Mouse (Mus musculus): ENCODE measurements around the gene Foxj3. TPM values are rescaled to one million over a fixed set of nuclear protein-coding genes. Genes with fewer than 3 reads are reported as not detected.

Gene Foxj3
- polyA plus RNA-seq, 1 experiment from 2014 or later, result 23.8 TPM

- Histone ChIP-seq H3K9me3 (replicated peaks) (peaks cover 9% of the 10 kb centered on the region), H3K27me3 (no peaks in the 10 kb centered on the region), H3K27ac (no peak overlapping the region), H3K4me3 (no peak overlapping the region), H3K4me2 (no peak overlapping the region), H3K9ac (no peak overlapping the region), H3K36me3 (ENCODE audit: poor library complexity, severe bottlenecking) (no peaks in the 10 kb centered on the region), H3K4me1 (no peaks in the 10 kb centered on the region)
- ATAC-seq, result no peak
- WGBS, result 84% methylated on average over 1 of the region's 1 CpGs
Measured at GRCm38 (mm10) chr4:119657011-119657410, 120.2 kb downstream of the Foxj3 start.

- Histone ChIP-seq H3K9me3 (replicated peaks) (peaks cover 4% of the 10 kb centered on the region), H3K4me1 (no peaks in the 10 kb centered on the region), H3K4me2 (no peak overlapping the region), H3K4me3 (no peak overlapping the region), H3K36me3 (ENCODE audit: poor library complexity, severe bottlenecking) (no peaks in the 10 kb centered on the region), H3K27me3 (no peaks in the 10 kb centered on the region), H3K27ac (no peak overlapping the region), H3K9ac (no peak overlapping the region)
- 50% methylated on average over 1 of the region's 2 CpGs for WGBS
- ATAC-seq, result no peak
Measured at GRCm38 (mm10) chr4:119658246-119658645, 121.4 kb downstream of the Foxj3 start.

GRCm38 (mm10) chr4:119658731-119659130, 121.9 kb downstream of the Foxj3 start, which contains the start of gene Guca2b:
Guca2b (minus strand) TSS chr4:119658954.
- WGBS, result 89% methylated on average over 4 of the region's 4 CpGs
- H3K36me3 ChIP-seq (ENCODE audit: poor library complexity, severe bottlenecking), result no peaks in the 10 kb centered on the region
- no peak within 1 kb of the TSS for H3K4me2 ChIP-seq
- no peaks in the 10 kb centered on the region for H3K4me1 ChIP-seq
- no peak within 1 kb of the TSS for H3K9ac ChIP-seq
- no peak within 1 kb of the TSS for H3K27ac ChIP-seq
- H3K9me3 ChIP-seq (replicated peaks), result no peaks in the 10 kb centered on the region; the same call in 1 of the 2 replicates
- ATAC-seq, result no peak
- no peak within 1 kb of the TSS for H3K4me3 ChIP-seq
- H3K27me3 ChIP-seq, result no peaks in the 10 kb centered on the region

- no peak overlapping the region for H3K4me3 ChIP-seq
- no peaks in the 10 kb centered on the region for H3K9me3 ChIP-seq (replicated peaks)
- H3K27me3 ChIP-seq, result no peaks in the 10 kb centered on the region
- H3K27ac ChIP-seq, result no peak overlapping the region
- whole genome bisulfite sequencing, result 83% methylated on average over 8 of the region's 8 CpGs
- H3K4me1 ChIP-seq, result no peaks in the 10 kb centered on the region
- no peak for ATAC-seq
- no peak overlapping the region for H3K4me2 ChIP-seq
- H3K9ac ChIP-seq, result no peak overlapping the region
- no peaks in the 10 kb centered on the region for H3K36me3 ChIP-seq (ENCODE audit: poor library complexity, severe bottlenecking)
Measured at GRCm38 (mm10) chr4:119660007-119660406, 123.2 kb downstream of the Foxj3 start.

- WGBS, result 73% methylated on average over 4 of the region's 4 CpGs
- no peak overlapping the region for H3K27ac ChIP-seq
- H3K9me3 ChIP-seq (replicated peaks), result no peaks in the 10 kb centered on the region
- H3K4me3 ChIP-seq, result no peak overlapping the region
- no peak for ATAC-seq
- H3K36me3 ChIP-seq (ENCODE audit: poor library complexity, severe bottlenecking), result no peaks in the 10 kb centered on the region
- H3K4me1 ChIP-seq, result no peaks in the 10 kb centered on the region
- no peak overlapping the region for H3K9ac ChIP-seq
- no peak overlapping the region for H3K4me2 ChIP-seq
- no peaks in the 10 kb centered on the region for H3K27me3 ChIP-seq
Measured at GRCm38 (mm10) chr4:119662151-119662550, 125.3 kb downstream of the Foxj3 start.

GRCm38 (mm10) chr4:119662976-119663375, 126.2 kb downstream of the Foxj3 start:
- no peaks in the 10 kb centered on the region for H3K4me1 ChIP-seq
- H3K27me3 ChIP-seq, result no peaks in the 10 kb centered on the region
- H3K9ac ChIP-seq, result no peak overlapping the region
- H3K9me3 ChIP-seq (replicated peaks), result no peaks in the 10 kb centered on the region
- no peak overlapping the region for H3K27ac ChIP-seq
- no peak for ATAC-seq
- H3K4me2 ChIP-seq, result no peak overlapping the region
- H3K4me3 ChIP-seq, result no peak overlapping the region
- WGBS, result 95% methylated on average over 7 of the region's 7 CpGs
- no peaks in the 10 kb centered on the region for H3K36me3 ChIP-seq (ENCODE audit: poor library complexity, severe bottlenecking)

- 95% methylated on average over 14 of the region's 14 CpGs for WGBS
Measured at GRCm38 (mm10) chr4:119663409-119664095, 126.7 kb downstream of the Foxj3 start.

GRCm38 (mm10) chr4:119665166-119665565, 128.4 kb downstream of the Foxj3 start:
- Histone ChIP-seq H3K36me3 (ENCODE audit: poor library complexity, severe bottlenecking) (no peaks in the 10 kb centered on the region), H3K27me3 (no peaks in the 10 kb centered on the region), H3K27ac (no peak overlapping the region), H3K4me3 (no peak overlapping the region), H3K4me1 (peaks cover 10% of the 10 kb centered on the region), H3K4me2 (no peak overlapping the region), H3K9ac (no peak overlapping the region), H3K9me3 (replicated peaks) (no peaks in the 10 kb centered on the region)
- 95% methylated on average over 2 of the region's 2 CpGs for WGBS
- no peak for ATAC-seq

More at GRCm38 (mm10) chr4:119663409-119664095, 126.7 kb downstream of the Foxj3 start:
- Histone ChIP-seq H3K9ac (no peak overlapping the region), H3K4me1 (no peaks in the 10 kb centered on the region), H3K27ac (no peak overlapping the region), H3K27me3 (no peaks in the 10 kb centered on the region), H3K4me2 (no peak overlapping the region), H3K4me3 (no peak overlapping the region), H3K36me3 (ENCODE audit: poor library complexity, severe bottlenecking) (no peaks in the 10 kb centered on the region), H3K9me3 (replicated peaks) (no peaks in the 10 kb centered on the region)
- ATAC-seq, result no peak

GRCm38 (mm10) chr4:119666116-119666515, 129.3 kb downstream of the Foxj3 start:
- Histone ChIP-seq H3K9me3 (replicated peaks) (no peaks in the 10 kb centered on the region), H3K27ac (no peak overlapping the region), H3K4me3 (no peak overlapping the region), H3K9ac (no peak overlapping the region), H3K36me3 (ENCODE audit: poor library complexity, severe bottlenecking) (no peaks in the 10 kb centered on the region), H3K4me2 (no peak overlapping the region), H3K27me3 (no peaks in the 10 kb centered on the region), H3K4me1 (peaks cover 20% of the 10 kb centered on the region)
- 35% methylated on average over 8 of the region's 8 CpGs for WGBS
- no peak for ATAC-seq

GRCm38 (mm10) chr4:119667454-119667853, 130.7 kb downstream of the Foxj3 start:
- ATAC-seq, result peak; percentile 31; the same call in 1 of the 2 replicates
- WGBS, result 18% methylated on average over 5 of the region's 5 CpGs
- H3K4me2 ChIP-seq, result no peak overlapping the region

GRCm38 (mm10) chr4:119668185-119668584, 131.4 kb downstream of the Foxj3 start:
- Histone ChIP-seq H3K4me3 (no peak overlapping the region), H3K4me1 (peaks cover 21% of the 10 kb centered on the region), H3K27me3 (no peaks in the 10 kb centered on the region), H3K9ac (no peak overlapping the region), H3K4me2 (no peak overlapping the region), H3K36me3 (ENCODE audit: poor library complexity, severe bottlenecking) (no peaks in the 10 kb centered on the region), H3K9me3 (replicated peaks) (no peaks in the 10 kb centered on the region), H3K27ac (no peak overlapping the region)
- WGBS, result 93% methylated on average over 3 of the region's 3 CpGs
- no peak for ATAC-seq

More at GRCm38 (mm10) chr4:119667454-119667853, 130.7 kb downstream of the Foxj3 start:
- Histone ChIP-seq H3K36me3 (ENCODE audit: poor library complexity, severe bottlenecking) (no peaks in the 10 kb centered on the region), H3K27me3 (no peaks in the 10 kb centered on the region), H3K4me3 (no peak overlapping the region), H3K9me3 (replicated peaks) (no peaks in the 10 kb centered on the region), H3K9ac (no peak overlapping the region), H3K27ac (no peak overlapping the region), H3K4me1 (peaks cover 21% of the 10 kb centered on the region)

GRCm38 (mm10) chr4:119668596-119668995, 131.8 kb downstream of the Foxj3 start:
- Histone ChIP-seq H3K36me3 (ENCODE audit: poor library complexity, severe bottlenecking) (no peaks in the 10 kb centered on the region), H3K9me3 (replicated peaks) (no peaks in the 10 kb centered on the region), H3K4me1 (peaks cover 21% of the 10 kb centered on the region), H3K9ac (no peak overlapping the region), H3K4me3 (no peak overlapping the region), H3K27ac (0 out of 2 replicates have a peak overlapping the region, but pooled peaks have one; percentile 81), H3K4me2 (no peak overlapping the region), H3K27me3 (no peaks in the 10 kb centered on the region)
- no peak for ATAC-seq
- 77% methylated on average over 4 of the region's 4 CpGs for WGBS

Measured in forebrain, embryonic 13.5 days (tissue).